Mouse (Mus musculus): Measurements from ENCODE around the gene Cd59b.
"Not testable (repeated sequence)": the region's sequence is repeated elsewhere in the genome, so short reads cannot be mapped to it uniquely, and the experiment has no call there.

Cd59b gene

GRCm38 (mm10) chr2:104065526-104065925 is 4.1 kb upstream of the Cd59b start, which contains the start of gene Gm10912:
Gm10912 (plus strand) TSS chr2:104065826.
- DNase-seq (ENCODE audit: low spot score): not testable (repeated sequence)

DNA sequence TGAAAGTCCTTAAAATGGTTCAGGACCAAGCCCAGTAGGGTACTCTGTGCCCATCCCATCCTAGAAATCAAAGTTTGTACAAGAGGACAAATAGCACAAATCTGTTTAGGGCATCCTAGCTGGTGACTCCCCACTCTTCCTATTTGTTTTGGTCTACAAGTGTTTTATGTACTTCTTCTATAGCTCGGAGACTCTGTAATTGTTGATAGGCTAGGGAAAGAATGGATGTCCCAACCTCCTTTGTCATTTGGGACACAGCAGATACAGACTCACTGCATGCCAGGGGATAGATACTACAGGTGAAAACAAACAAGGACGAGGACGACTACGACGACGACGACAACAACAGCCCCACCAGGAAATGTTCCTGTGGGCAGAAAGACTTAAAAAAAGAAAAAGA is 1.2 kb upstream of the Cd59b start, which contains the start of gene Gm10799:
TSS of gene Gm10799 (minus strand) at position 101 of the 400 bp plus-strand sequence.
- not testable (repeated sequence) for DNase-seq (ENCODE audit: low spot score)

- not testable (repeated sequence) for DNase-seq (ENCODE audit: low spot score)
These were observed 8.6 kb downstream of the Cd59b start for GRCm38 (mm10) chr2:104078285-104078684.

DNA sequence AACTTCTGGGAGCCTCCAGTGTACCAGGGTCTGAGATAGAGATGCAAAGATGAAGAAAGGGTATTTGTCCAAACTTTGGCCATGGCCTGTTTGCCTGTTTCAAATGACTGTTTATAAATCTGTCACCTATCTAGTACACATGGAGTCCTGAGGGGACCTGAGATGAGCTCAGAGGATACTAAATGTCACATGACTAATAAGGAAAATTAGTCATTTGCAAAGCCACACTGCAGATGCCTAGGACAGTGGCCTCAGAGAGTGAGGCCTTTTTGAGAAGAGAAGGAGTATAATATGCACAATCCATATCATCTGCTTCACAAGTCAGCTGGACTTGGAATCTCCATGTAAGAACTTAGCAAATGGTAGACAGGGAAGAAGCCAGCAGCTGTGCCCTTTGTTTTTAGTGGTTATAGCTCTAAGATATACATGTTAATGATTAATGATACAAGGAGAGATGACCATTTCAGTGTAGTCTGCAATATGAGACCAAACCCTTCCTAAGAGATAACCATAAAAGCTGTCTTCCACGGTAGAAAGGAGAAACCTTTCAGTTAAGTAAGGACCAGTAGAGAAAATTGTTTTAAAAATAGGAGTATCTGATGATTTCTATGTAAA is 11.9 kb downstream of the Cd59b start:
- not testable (repeated sequence) for DNase-seq (ENCODE audit: low spot score)

DNA sequence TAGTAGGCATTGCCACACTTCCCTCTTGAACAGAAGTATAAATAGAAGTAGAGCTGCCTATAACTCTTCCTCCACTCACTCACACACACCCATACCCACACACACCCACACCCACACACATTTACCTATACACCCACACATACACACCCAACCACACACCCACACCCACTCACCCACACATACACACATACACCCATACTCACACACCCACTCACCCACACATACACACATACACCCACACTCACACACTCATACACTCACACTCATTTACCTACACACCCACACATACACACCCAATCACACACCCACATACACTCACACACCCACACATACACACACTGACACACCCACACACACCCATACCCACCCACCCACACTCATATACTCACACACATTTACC is 12.8 kb downstream of the Cd59b start:
- no peak for DNase-seq (ENCODE audit: low spot score)

DNA sequence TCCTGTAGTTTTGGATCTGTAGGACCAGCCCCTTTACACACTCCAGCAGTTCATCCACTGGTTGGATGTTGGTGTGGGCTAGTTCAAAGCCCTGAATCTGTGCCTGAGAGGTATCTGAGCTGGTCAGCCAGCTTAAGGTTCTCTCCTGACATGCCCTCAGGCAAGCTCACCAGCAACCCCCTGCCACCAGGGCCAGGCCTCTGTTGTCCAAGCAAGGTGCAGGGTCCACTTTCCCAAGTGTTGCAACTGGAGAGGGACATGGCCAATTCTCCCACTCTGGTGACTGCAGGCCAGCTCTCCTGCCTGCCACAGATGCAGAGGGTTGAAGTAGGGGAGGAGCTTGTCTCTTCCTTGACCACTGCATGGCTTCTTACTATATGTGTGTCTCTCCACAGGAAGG is 14.4 kb downstream of the Cd59b start:
- not testable (repeated sequence) for DNase-seq (ENCODE audit: low spot score)

DNA sequence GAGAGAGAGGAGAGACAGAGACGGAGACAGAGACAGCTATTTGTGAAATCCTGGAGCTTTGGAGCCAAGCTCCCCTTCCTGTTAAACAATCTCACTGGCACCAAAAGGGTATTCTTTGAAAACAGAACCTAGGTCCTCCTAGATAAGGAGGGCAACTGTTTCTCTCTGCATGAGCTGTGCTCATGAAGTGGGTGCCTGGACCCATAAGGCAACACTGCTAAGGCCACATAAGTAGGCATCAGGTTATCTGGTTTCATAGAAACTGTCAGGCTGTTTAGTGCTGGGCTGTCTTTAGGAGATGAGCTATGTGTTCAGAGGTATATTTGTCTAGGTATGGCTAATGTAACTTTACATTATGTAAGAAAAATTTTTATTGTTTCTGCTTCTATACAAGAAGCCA is 17.9 kb downstream of the Cd59b start:
- DNase-seq (ENCODE audit: low spot score): not testable (repeated sequence)

DNA sequence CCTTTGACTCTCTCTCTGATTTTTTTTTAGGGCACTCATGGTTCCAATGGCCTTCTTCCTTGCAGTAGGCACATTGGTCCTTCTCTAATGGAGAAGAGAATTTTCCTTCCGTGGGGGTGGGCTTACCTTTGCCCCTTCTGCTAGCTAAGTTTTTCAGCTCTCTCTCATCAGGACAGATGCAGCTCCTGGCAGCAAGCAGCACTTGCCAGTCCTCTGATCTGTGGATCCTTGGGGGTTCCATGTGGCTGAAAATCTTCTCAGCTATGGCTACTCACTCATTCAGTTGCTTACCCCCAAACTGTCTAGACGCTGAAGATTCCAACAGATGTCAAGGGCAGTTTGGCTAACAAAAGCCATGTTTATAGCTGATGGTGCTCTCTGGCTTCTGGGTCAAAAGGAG is 23.7 kb downstream of the Cd59b start:
- no peak for DNase-seq (ENCODE audit: low spot score)

DNA sequence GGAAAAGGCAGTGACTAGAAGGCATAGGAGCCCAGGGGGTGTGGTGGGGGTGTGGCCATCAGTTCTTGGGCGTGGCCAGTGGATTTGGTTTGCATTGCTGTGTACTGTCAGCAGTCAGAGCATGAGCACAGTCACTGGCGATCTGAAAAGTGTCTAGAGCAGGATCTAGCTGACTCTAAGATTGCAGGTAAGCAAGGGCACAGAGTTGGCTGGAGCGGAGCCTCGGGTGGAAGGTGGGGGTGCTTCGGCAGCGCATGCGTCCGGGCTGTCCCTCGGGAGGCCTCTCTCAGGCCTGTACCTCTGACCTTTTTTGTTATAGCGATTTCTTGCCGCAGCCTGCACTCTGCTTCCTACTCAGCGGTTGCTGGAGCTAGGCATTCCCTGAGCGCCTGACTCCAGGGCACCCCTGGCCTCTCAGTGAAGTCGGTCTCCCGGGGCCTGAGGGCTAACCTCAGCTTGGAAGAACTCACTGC is 26.1 kb downstream of the Cd59b start, which contains the start of gene Cd59a:
TSS of gene Cd59a (plus strand) at position 61 of the 473 bp plus-strand sequence.
- DNase-seq (ENCODE audit: low spot score): peak; percentile 29

DNA sequence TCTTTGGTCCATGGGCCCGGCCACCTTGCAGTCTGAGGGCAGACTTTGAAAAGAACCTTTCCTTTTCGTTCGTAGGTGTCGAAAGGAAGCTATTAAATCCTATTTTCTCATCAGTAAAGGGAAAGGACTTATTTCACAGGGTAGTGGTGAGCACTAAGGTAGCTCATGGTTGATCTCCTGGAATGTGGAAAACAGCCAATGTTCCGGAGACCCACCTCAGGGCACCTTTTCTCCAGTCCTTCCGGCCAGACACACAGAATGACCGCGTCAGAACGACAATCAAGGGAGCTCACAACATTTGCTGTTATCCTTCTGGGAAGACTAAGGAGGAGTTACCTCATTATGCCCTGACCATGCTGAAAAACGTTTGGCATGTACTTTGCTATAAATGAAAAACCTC is 26.6 kb downstream of the Cd59b start:
- no peak for DNase-seq (ENCODE audit: low spot score)

GRCm38 (mm10) chr2:104096796-104097195 is 27.1 kb downstream of the Cd59b start:
- not testable (repeated sequence) for DNase-seq (ENCODE audit: low spot score)

DNA sequence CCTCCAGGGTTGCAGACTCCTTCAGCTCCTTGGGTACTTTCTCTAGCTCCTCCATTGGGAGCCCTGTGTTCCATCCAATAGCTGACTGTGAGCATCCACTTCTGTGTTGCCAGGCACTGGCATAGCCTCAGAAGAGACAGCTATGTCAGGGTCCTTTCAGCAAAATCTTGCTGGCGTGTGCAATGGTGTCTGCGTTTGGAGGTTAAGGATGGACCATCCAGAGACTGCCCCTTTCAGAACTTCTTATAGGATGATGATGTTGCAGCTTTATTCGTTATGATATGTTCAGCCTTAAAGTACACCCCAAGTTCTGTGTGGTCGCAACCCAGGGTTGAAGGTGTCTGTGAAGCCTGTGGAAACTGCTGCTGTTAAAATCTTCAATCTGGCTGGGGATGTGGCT is 27.7 kb downstream of the Cd59b start:
- not testable (repeated sequence) for DNase-seq (ENCODE audit: low spot score)

DNA sequence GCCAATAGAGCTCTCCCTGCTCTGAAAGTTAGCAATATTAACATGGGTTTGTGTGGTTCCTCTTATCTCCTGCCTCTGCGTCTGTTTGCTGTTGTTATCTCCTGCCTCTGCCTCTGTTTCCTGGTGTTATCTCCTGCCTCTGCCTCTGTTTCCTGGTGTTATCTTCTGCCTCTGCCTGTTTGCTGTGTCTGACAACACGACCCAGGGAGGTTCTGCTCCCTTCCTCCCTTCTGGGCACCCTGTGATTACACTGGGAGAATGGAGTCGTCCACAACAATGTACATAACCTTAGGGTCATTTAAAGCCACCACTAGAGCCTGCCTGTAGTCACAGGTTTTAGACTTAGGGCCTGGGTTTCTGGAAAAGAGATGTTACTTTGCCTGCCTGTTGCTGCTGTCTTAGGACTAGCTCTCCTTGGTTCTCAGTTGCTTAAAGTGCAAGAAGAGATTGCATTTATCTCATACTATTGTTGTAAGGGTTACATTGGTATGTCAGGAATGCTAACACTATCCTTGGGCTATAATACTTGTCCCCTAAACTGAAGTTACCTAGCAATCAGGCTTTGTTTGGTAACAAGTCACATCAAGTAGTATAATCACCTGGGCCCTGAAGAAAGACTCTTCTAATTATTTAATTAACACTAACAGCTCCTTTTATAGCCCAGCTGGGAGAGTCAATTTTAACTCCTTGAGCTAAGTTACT is 29.0 kb downstream of the Cd59b start:
- no peak for DNase-seq (ENCODE audit: low spot score)

DNA sequence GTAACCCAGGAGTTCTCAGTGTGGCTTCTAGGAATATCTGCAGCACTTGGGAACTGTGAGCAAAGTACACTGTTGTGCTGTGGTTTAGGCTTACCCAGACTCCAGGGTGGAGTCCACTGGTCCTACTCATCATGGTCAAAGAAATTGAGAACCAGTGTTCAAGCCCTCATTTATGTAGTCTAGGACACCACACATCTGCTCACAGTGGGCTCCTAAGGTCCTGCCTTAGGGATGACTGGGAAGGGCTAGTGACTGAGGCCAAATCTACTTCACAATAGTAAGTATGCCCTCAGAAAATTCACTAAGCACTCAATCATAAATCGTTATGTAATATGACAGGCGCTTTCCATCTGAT is 29.6 kb downstream of the Cd59b start:
- no peak for DNase-seq (ENCODE audit: low spot score)

GRCm38 (mm10) chr2:104099946-104100345 is 30.3 kb downstream of the Cd59b start:
- no peak for DNase-seq (ENCODE audit: low spot score)

- no peak for DNase-seq (ENCODE audit: low spot score)
These were observed 35.2 kb downstream of the Cd59b start for GRCm38 (mm10) chr2:104104800-104105199.

DNA sequence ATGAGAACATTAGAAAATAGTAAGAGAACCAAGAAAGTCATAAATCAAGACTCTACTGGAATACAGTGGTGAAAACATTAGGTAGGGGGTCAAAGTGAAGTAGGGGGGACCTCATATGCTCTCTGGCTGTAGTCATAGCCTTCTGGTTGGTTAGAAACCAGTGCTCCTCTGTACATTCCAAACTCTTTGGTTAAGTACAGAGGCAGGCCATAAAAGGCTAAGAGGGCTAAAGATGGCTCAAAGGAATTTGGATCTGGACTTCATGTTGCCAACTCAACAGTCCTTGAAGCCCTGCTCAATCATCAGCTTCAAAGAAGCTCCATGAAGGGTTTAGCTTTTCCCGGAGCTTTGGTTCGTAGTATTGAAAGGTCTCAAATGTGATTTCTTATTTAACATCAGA is 39.4 kb downstream of the Cd59b start:
- not testable (repeated sequence) for DNase-seq (ENCODE audit: low spot score)

DNA sequence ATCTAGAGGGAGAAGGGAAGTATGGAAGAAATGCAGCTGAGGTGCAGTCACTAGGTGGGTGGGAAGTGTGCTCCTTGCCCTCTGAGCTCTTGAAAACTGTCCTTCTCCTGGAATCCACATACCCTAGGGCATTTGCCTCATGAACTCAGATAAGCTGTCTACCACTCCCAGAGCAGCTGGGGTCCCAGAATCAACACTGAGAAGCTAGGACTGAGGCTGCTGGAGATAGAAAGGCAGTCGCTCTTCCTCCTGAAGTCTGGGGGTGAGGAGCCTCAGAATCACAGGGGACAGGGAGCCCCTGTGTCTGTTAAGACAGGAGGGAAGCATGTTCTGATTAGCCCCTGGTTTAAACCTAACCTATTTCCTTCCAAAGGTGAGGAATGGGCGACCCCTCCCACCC is 39.9 kb downstream of the Cd59b start:
- no peak for DNase-seq (ENCODE audit: low spot score)

GRCm38 (mm10) chr2:104110031-104110430 is 40.4 kb downstream of the Cd59b start:
- DNase-seq (ENCODE audit: low spot score): no peak

- not testable (repeated sequence) for DNase-seq (ENCODE audit: low spot score)
These were observed 41.6 kb downstream of the Cd59b start for GRCm38 (mm10) chr2:104111170-104111797.

DNA sequence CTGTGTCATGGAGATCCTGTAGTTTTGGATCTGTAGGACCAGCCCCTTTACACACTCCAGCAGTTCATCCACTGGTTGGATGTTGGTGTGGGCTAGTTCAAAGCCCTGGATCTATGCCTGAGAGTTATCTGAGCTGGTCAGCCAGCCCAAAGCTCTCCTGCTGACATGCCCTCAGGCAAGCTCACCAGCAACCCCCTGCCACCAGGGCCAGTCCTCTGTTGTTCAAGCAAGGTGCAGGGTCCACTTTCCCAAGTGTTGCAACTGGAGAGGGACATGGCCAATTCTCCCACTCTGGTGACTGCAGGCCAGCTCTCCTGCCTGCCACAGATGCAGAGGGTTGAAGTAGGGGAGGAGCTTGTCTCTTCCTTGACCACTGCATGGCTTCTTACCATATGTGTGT is 43.9 kb downstream of the Cd59b start:
- not testable (repeated sequence) for DNase-seq (ENCODE audit: low spot score)

GRCm38 (mm10) chr2:104114898-104115297 is 45.2 kb downstream of the Cd59b start:
- no peak for DNase-seq (ENCODE audit: low spot score)

- not testable (repeated sequence) for DNase-seq (ENCODE audit: low spot score)
These were observed 47.5 kb downstream of the Cd59b start for GRCm38 (mm10) chr2:104117173-104117572.
